In the genomic region with DNA sequence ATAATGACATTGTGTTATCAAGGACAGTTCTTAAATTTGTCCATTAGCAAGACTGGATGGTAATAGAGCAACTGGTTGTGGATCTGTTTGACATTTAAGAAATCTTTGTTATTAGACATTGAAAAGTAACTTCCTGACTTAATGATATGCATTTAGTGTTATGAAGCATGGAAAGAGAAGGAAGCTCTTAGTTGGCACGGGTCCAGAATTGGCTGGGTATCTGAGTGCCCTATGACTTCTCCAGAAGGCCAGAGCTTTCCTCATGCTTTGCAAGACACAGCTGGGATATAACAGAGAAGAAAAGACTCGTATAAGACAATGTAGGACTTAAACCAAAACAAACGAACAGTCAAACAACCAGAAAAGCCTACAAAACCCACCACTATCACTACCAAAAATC, we compare ENCODE assay signal across 23 mouse cellular contexts.
DNase-seq lines count a peak whose midpoint lies in the region; ATAC-seq lines count a peak whose summit lies in the region.
"Had no signal": no experiment of that assay in that cellular context is flagged by ENCODE, and none has a peak within 500 bp of the region (broad histone marks: within the 10 kb centered on the region; RNA-seq: fewer than 3 reads in every experiment).

No protein-coding gene starts in this region.

- no peak overlapping the region for H3K4me2 ChIP-seq in liver, embryonic 11.5 days
- H3K4me2 ChIP-seq: heart, embryonic 12.5 days; limb, embryonic 12.5 days; liver, embryonic 15.5 days; midbrain, embryonic 12.5 days; neural tube, embryonic 15.5 days; stomach, embryonic 15.5 days had no signal

- no peaks in the 10 kb centered on the region for H3K9me3 ChIP-seq in liver, embryonic 11.5 days (ENCODE audit: control insufficient read depth, low read length)
- H3K9me3 ChIP-seq: forebrain, embryonic 10.5 days; heart, embryonic 12.5 days; limb, embryonic 12.5 days; liver, embryonic 15.5 days; midbrain, embryonic 12.5 days; neural tube, embryonic 15.5 days; stomach, embryonic 15.5 days had no signal

- no peaks in the 10 kb centered on the region for H3K27me3 ChIP-seq in liver, embryonic 11.5 days (replicated peaks; ENCODE audit: control insufficient read depth, insufficient read depth, low read length)
- H3K27me3 ChIP-seq: heart, embryonic 12.5 days; limb, embryonic 12.5 days; liver, embryonic 15.5 days; midbrain, embryonic 12.5 days; neural tube, embryonic 15.5 days; stomach, embryonic 15.5 days had no signal

- no peak overlapping the region for H3K27ac ChIP-seq in liver, embryonic 11.5 days (ENCODE audit: low read depth, low read length)
- H3K27ac ChIP-seq: forebrain, embryonic 10.5 days; hindbrain, postnatal 0 days; limb, embryonic 12.5 days; liver, embryonic 15.5 days; midbrain, embryonic 12.5 days; neural tube, embryonic 15.5 days; stomach, embryonic 15.5 days had no signal

- no peak for ATAC-seq in liver, embryonic 11.5 days (replicated peaks; ENCODE audit: low FRiP score)
- ATAC-seq: CD4-positive, CD25-positive, alpha-beta regulatory T cell, adult 4 months; forebrain, postnatal 0 days; hindbrain, postnatal 0 days; intestine, embryonic 16.5 days had no signal

- H3K4me3 ChIP-seq in liver, embryonic 11.5 days (ENCODE audit: low read depth, low read length): no peak overlapping the region
- H3K4me3 ChIP-seq: forebrain, embryonic 10.5 days; heart, embryonic 12.5 days; limb, embryonic 12.5 days; liver, embryonic 15.5 days; midbrain, embryonic 12.5 days; neural tube, embryonic 15.5 days; stomach, embryonic 15.5 days had no signal

- H3K4me1 ChIP-seq in liver, embryonic 11.5 days (replicated peaks; ENCODE audit: control insufficient read depth, insufficient read depth, low read length): no peaks in the 10 kb centered on the region; the same call in 1 of the 2 replicates
- H3K4me1 ChIP-seq: forebrain, embryonic 10.5 days; heart, embryonic 12.5 days; limb, embryonic 12.5 days; liver, embryonic 15.5 days; midbrain, embryonic 12.5 days; neural tube, embryonic 15.5 days; stomach, embryonic 15.5 days had no signal

- peak; percentile 21 to 23 for DNase-seq in cerebellum, postnatal 10 days
- no peak for DNase-seq in cerebellum, adult 11-12 months
- DNase-seq in liver: peak; percentile 23
- DNase-seq in liver, embryonic 11.5 days (ENCODE audit: low spot score): no peak
- peak; percentile 48 for DNase-seq in testis, postnatal 10 days (ENCODE audit: low spot score)
- no peak for DNase-seq in testis, postnatal 14 days (ENCODE audit: low spot score)
- DNase-seq in urinary bladder, adult 2 months (ENCODE audit: low spot score): no peak
- DNase-seq: cerebellum, adult 11 months; forebrain, postnatal 0 days; gastrocnemius, postnatal 14 days; heart, adult 11 months; thymus, adult 2 months; thymus, postnatal 4 days had no signal

- H3K9ac ChIP-seq in liver, embryonic 11.5 days (ENCODE audit: low read depth, low read length): no peak overlapping the region
- H3K9ac ChIP-seq: forebrain, postnatal 0 days; heart, embryonic 12.5 days; limb, embryonic 12.5 days; liver, embryonic 15.5 days; midbrain, embryonic 12.5 days; neural tube, embryonic 15.5 days; stomach, embryonic 15.5 days had no signal

- WGBS in liver, embryonic 11.5 days: 59% methylated on average over 3 of the region's 3 CpGs

- H3K36me3 ChIP-seq in liver, embryonic 11.5 days (ENCODE audit: control insufficient read depth, insufficient read depth, low read length): no peaks in the 10 kb centered on the region
- H3K36me3 ChIP-seq: forebrain, embryonic 10.5 days; heart, embryonic 12.5 days; limb, embryonic 12.5 days; liver, embryonic 15.5 days; midbrain, embryonic 12.5 days; neural tube, embryonic 15.5 days; stomach, embryonic 15.5 days had no signal

Comparison
In these comparisons a context has a peak if more than half of its experiments do, and no peak if none do; other contexts are left out.
1. DNase-seq: peak in cerebellum, postnatal 10 days (2 of 2), liver (single experiment) and testis, postnatal 10 days (single experiment); none in cerebellum, adult 11-12 months (single experiment), liver, embryonic 11.5 days (single experiment), testis, postnatal 14 days (single experiment) and urinary bladder, adult 2 months (single experiment).